In genomic region chr2:152636246-152637005, GRCm38 (mm10) we compare ENCODE assay signal across 7 mouse cellular contexts. TPM values are rescaled to one million over a fixed set of nuclear protein-coding genes. Genes with fewer than 3 reads are reported as not detected.
DNase-seq lines count a peak whose midpoint lies in the region; ATAC-seq and TF ChIP-seq lines count a peak whose summit lies in the region.

No protein-coding gene starts in this region.

- peaks cover 26% of the 10 kb centered on the region for H3K4me1 ChIP-seq in heart, embryonic 11.5 days (ENCODE audit: control insufficient read depth, insufficient read depth, low read length)

- peak overlapping the region; percentile 44; the same call in 1 of the 2 replicates for H3K9ac ChIP-seq in heart, embryonic 11.5 days (ENCODE audit: low read depth, low read length)

- H3K27ac ChIP-seq in heart, embryonic 11.5 days (ENCODE audit: low read depth, low read length), result peak overlapping the region; percentile 88
- no peak overlapping the region for H3K27ac ChIP-seq in layer of hippocampus, adult 2 months

- no peaks in the 10 kb centered on the region for H3K9me3 ChIP-seq in heart, embryonic 11.5 days (replicated peaks; ENCODE audit: control insufficient read depth, low read length)

- no peaks in the 10 kb centered on the region for H3K36me3 ChIP-seq in heart, embryonic 11.5 days (ENCODE audit: control insufficient read depth, insufficient read depth, low read length)

- ATAC-seq in heart, embryonic 11.5 days (replicated peaks; ENCODE audit: insufficient number of reproducible peaks, low FRiP score, low TSS enrichment), result peak; percentile 43
- ATAC-seq in monocyte, adult 5-6 weeks (replicated peaks; ENCODE audit: insufficient number of reproducible peaks, low FRiP score, low TSS enrichment, poor library complexity, severe bottlenecking), result no peak

- TF ChIP-seq CTCF in layer of hippocampus, adult 2 months (conservative IDR thresholded peaks at IDR 0.05), result no peak

- 46% methylated on average over 23 of the region's 23 CpGs for WGBS in heart, embryonic 11.5 days (ENCODE audit: insufficient replicate concordance)

- no peak overlapping the region for H3K4me3 ChIP-seq in heart, embryonic 11.5 days (ENCODE audit: low read depth, low read length)
- H3K4me3 ChIP-seq in layer of hippocampus, adult 2 months, result no peak overlapping the region

- intact Hi-C loops in left cerebral cortex, postnatal 36 days (cut with DNase I), result no loop called here

- H3K4me2 ChIP-seq in heart, embryonic 11.5 days, result peak overlapping the region; percentile 23; the same call in 1 of the 2 replicates

- peak; percentile 59 for DNase-seq in fibroblast of lung, adult 2 months (ENCODE audit: low read depth)
- peak; percentile 82 to 91 for DNase-seq in kidney, postnatal 25 days
- DNase-seq in ovary, postnatal 10 days (ENCODE audit: low spot score), result peak; percentile 45
- no peak for DNase-seq in layer of hippocampus, adult 2 months (ENCODE audit: low spot score in 2 of 2)
- DNase-seq in left cerebral cortex, postnatal 36 days (ENCODE audit: low spot score in 2 of 2), result no peak

- 0 out of 2 replicates have a peak, but pooled peaks cover 2% of the 10 kb centered on the region for H3K27me3 ChIP-seq in heart, embryonic 11.5 days (ENCODE audit: control insufficient read depth, insufficient read depth, low read length)

RNA-seq across cellular contexts. Expression of gene Rem1, which starts 9.7 kb away (rescaled TPM):
- polyA plus RNA-seq in heart, embryonic 11.5 days (2014; fragmentation: Nextera tagmentation; extraction: Ambion mirVana), result 5.8 and 6.1 TPM in 2 replicates
- 0.68 to 0.75 TPM in 2 of 3 replicates, not detected in the other for total RNA-seq in monocyte, adult 5-6 weeks (2017)
- total RNA-seq in layer of hippocampus, adult 2 months (2021), result 1 to 10 TPM in 1 of 2 experiments, under 1 TPM in 1; 0.42 to 2.0 TPM
- total RNA-seq in left cerebral cortex, postnatal 36 days (2021), result 1 to 10 TPM in 1 of 2 experiments, under 1 TPM in 1; 0.86 to 1.4 TPM

RNA-seq across cellular contexts. Expression of gene Defb25, which starts 13.6 kb away (rescaled TPM):
- 1.2 and 1.4 TPM in 2 replicates for polyA plus RNA-seq in heart, embryonic 11.5 days (2014; fragmentation: Nextera tagmentation; extraction: Ambion mirVana)
- not detected in 3 replicates for total RNA-seq in monocyte, adult 5-6 weeks (2017)
- total RNA-seq in layer of hippocampus, adult 2 months (2021), result not detected
- total RNA-seq in left cerebral cortex, postnatal 36 days (2021), result not detected

RNA-seq across cellular contexts. Expression of gene Defb36, which starts 32.3 kb away (rescaled TPM):
- not detected in 2 replicates for polyA plus RNA-seq in heart, embryonic 11.5 days (2014; fragmentation: Nextera tagmentation; extraction: Ambion mirVana)
- total RNA-seq in monocyte, adult 5-6 weeks (2017), result not detected in 3 replicates
- total RNA-seq in layer of hippocampus, adult 2 months (2021), result not detected
- not detected for total RNA-seq in left cerebral cortex, postnatal 36 days (2021)

RNA-seq across cellular contexts. Expression of gene H13, which starts 32.8 kb away (rescaled TPM):
- 92.3 and 92.8 TPM in 2 replicates for polyA plus RNA-seq in heart, embryonic 11.5 days (2014; fragmentation: Nextera tagmentation; extraction: Ambion mirVana)
- 74.4 to 107 TPM (median 101 TPM) in 3 replicates for total RNA-seq in monocyte, adult 5-6 weeks (2017)
- total RNA-seq in layer of hippocampus, adult 2 months (2021), result 10 to 100 TPM; 71.5 to 73.3 TPM
- total RNA-seq in left cerebral cortex, postnatal 36 days (2021), result 10 to 100 TPM; 72.2 to 75.4 TPM

RNA-seq across cellular contexts. Expression of gene Defb45, which starts 37.2 kb away (rescaled TPM):
- polyA plus RNA-seq in heart, embryonic 11.5 days (2014; fragmentation: Nextera tagmentation; extraction: Ambion mirVana), result not detected in 2 replicates
- not detected in 3 replicates for total RNA-seq in monocyte, adult 5-6 weeks (2017)
- not detected for total RNA-seq in layer of hippocampus, adult 2 months (2021)
- not detected for total RNA-seq in left cerebral cortex, postnatal 36 days (2021)

Comparison
In these comparisons a context has a peak if more than half of its experiments do, and no peak if none do; other contexts are left out.
1. DNase-seq: peak in fibroblast of lung, adult 2 months (single experiment), kidney, postnatal 25 days (2 of 2) and ovary, postnatal 10 days (single experiment); none in layer of hippocampus, adult 2 months (0 of 2) and left cerebral cortex, postnatal 36 days (0 of 2).